Mouse (Mus musculus): ENCODE data around the gene Pou3f1.

Gene Pou3f1

DNA sequence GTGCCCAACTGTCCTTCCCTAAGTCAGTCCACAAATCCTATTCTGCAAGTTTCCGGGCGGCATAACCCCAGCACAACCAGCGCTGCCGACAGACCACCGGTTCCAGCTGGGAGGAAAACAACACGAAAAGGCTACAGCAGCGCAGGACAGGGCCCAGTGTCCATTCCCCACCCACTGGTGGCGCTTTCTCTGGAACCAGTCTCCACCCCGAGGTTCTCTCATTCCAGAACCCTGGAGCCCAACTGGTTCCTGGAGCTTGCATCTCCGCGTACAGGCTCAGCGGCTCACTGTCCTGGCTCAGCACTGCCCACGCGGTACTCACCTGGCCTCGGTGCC is at the start of gene Pou3f1:
TSS of gene Pou3f1 (plus strand) at position 290 of the 336 bp plus-strand sequence.
- in situ Hi-C loops (cut with MboI, MseI) = no loop called here

DNA sequence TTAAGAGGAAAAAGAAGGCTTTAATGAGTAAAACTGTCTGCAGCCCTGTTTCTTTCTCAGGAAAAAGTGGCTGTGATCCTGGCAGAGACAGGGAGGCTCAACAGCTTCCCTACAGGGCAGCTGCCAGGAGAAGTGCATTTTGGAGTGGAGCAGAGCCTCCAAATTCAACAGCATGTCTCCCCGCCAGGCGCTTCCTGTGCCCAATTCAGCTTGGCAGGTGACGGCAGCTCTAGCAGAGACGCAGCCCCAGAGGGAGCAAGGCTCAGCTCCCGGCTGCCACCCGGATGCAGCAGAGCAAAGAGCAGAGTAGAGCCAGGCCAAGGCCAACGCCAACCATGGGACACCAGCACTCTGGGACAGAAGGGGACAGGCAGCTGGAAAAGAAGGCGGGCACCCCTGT is 49.4 kb upstream of the Pou3f1 start:
- in situ Hi-C loops (cut with MboI, MseI) = no loop called here

DNA sequence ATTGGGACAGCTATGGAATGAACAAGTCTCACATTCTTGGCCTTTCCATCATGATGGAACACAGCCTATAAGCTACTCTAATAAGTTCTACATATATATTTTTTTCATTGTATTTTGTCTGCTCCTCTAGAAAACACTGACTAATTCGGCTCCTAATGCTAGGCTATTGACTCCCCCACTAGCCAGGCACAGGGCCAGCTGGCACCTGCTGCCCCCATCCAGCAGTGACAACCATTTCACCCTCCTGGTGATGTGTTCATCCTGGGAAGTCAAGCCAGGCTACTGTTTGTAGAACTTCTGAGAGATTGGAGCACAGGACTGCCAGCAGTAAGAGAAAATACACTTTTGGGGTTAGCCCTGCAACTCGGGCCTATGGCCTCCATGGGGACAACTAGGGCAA is 46.5 kb upstream of the Pou3f1 start:
- in situ Hi-C loops (cut with MboI, MseI) = no loop called here

DNA sequence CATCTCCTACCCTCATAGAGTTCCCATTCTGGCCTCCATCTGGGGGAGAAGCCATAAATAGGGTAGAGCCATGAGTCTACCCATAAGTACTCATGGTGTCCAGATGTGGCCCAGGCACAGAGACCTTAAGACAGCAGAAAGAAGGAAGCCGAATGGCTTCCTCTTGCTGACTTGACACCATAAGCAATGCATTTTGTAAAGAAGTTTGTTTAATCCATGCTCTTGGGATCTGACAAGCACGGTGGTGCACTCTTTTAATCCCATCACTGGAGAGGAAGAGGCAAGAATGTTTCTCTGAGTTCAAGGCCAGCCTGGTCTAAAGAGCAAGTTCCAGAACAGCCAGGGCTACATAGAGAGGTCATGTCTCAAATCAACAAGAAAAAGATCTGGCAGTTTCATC is 45.9 kb upstream of the Pou3f1 start, which contains the start of gene 3100002H09Rik:
TSS of gene 3100002H09Rik (minus strand) at position 101 of the 400 bp plus-strand sequence.
- in situ Hi-C loops (cut with MboI, MseI) = no loop called here

DNA sequence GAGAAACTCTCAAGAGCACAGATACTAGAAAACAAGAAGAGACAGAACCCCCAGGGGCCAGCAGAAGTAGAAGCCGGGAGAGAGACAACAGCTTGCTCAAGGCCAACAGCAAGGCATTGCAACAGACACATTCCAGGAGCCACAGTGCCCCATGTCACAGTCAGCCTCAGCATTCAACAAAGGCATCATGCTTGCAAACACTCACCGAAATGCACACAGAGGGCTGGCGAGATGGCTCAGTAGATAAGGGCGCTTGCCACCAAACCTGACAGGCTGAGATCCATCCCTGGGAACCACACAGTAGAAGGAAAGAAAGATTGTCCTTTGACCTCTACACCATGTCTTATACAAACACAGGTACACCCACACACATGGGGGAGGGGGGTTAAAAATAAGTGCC is 44.8 kb upstream of the Pou3f1 start:
- in situ Hi-C loops (cut with MboI, MseI) = no loop called here

DNA sequence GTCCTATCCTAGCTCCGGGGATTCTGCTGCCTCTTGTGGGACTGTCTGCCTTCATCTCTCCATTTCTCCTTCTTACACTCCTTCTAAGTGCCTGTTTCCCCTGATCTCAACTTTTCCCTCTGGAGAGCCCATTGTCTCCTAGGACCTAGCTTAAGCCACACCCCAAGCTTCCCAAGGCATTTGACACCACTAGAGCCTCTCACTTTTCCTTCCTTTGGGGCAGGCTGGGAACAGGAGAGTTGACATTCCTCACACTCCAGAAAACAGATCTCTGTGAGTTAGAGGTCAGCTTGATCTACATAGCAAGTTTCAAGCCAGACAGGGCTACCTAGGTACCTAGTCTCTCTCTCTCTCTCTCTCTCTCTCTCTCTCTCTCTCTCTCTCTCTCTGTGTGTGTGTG is 42.4 kb upstream of the Pou3f1 start:
- in situ Hi-C loops (cut with MboI, MseI) = no loop called here

DNA sequence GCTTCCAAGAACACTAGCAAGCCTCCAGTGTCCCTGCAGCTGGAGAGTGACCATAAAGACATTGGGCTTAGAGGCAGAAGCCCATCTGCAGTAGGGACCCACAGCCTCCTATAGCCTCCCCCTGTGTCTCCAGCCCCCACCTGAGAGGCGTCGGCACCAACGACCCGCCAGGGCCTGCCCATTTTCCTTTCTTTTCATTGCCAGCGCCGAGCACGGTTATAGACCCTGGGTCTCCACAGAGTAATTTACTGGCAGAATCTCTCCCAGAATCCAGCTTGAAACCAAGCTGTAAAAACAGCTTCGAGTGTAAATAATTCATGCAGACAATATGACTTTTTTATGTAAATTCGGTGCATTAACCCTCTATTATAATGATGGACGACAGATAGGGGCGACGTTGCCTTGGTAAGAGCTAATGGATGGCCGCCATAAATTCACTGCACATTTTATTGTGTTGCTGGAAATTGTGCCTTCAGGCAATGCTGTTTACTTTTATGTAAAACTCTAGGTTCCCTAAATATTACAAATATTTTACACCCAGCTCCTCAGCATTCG is 41.1 kb upstream of the Pou3f1 start:
- in situ Hi-C loops (cut with MboI, MseI) = no loop called here

DNA sequence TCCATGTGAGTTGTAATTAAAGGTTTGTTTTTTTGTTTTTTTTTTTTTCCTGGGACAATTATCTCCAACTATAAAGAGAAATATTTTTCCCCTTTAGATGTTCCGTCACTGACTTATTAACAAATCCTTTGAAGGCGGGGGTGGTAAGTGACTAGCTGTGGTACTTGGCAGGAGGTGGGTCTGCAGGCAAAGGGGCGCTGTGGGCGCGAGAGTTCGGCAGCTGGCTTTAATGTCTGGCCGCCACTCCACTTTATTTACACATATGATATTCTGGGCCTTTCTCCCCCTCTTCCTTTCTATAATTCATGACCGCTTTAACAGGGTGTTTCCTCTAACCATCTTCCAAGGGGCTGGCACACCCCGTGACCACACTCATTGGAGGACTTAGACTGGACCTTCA is 40.6 kb upstream of the Pou3f1 start:
- in situ Hi-C loops (cut with MboI, MseI) = no loop called here

DNA sequence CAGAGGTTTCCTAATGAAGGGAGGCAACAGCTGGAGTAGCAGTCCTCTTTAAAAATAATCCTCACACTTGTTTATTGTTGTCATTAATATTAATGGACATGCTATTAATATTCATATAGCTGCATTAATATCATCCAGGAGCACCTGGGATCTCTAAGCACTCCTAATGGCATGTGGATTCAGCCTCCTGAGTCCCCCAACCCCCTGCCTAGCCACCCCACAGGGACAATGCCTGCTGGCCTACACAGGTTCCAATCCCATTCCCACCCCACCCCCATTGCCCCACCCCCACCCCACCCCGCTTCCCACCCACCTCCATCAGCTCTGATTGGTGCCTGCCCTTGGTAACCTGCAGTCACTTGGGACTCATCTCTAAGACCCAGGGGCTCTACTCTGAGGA is 40.0 kb upstream of the Pou3f1 start:
- in situ Hi-C loops (cut with MboI, MseI) = no loop called here

DNA sequence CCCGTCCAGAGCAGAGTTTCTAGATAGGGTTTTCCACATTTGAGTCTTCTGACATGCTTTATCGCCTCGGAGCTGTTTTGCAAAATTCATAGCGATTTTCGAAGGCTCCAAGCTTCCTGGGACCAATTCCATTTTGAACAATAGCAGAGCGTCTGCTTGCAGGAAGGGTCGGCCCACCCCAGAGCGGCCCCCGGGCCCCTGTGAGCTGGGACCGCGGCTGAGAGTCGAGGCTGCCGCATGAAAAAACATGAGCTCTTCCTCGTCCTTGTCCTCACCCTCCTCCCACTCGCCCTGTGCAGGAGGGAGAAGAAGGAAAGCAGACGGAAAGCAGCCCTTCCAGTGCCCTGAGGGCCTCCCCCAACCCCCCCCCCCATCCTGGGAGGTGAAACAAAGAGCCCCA is 38.0 kb upstream of the Pou3f1 start:
- in situ Hi-C loops (cut with MboI, MseI) = no loop called here

DNA sequence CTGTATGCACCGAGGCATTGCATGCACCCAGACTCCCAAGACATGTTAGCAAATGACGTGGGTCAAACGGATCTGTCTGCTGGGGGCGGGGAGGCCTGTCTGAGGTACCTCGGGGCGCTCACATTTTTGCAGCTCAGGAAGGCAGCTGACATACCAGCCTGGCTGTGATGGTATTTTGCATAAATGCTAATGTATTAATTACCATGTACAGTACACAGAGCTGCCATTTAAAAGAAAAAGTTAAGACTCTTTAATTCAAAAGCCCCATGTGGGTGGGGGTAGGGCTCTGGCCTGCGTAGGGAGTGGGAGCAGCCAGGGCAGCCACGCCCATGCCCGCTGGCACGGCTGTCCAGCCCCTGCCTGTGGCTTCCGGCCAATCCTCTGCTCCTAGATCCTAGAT is 35.2 kb upstream of the Pou3f1 start:
- in situ Hi-C loops (cut with MboI, MseI) = no loop called here

DNA sequence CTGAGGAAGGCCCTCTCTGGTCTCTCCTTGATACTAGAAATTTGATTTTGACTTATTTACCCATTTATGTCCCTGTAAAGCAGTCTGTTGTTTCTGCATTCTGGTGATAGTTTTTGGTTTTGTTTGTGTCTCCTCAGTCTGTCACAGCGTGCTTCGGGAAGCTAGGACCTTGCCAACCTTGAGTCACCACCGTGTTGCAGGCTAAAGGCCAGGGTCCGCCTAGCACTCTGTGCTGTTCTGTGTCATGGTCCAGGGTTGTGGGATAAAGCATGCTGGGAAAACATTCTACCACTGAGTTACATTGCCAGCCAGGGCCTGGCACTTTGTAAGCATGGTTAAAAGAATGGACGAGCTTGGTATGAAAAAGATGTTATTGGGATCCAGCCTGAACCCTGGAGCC is 34.0 kb upstream of the Pou3f1 start:
- in situ Hi-C loops (cut with MboI, MseI) = no loop called here

DNA sequence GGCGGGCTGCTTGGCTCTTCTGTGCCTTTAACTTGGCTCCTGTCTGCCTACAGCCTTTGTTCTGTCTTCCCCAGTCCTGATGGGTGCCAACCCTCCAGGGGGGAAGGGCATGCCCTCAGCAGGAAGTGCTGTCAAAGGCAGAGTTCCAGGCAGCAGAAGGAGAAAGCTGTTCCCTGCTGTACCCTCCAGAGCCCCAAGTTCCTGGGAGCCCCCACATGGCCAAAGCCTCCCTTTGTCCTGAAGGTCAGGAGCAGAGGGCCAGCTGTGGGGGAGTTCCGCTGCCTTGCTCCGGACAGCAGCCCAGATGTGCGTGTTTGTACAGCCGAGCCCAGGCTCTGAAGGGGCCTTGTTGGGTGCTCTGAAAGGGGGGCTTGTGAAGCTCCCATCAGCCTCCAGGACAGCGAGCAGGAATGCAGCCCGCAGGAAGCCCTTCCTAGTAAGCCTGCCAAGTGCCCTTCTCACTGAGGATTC is 32.5 kb upstream of the Pou3f1 start:
- in situ Hi-C loops (cut with MboI, MseI) = no loop called here

DNA sequence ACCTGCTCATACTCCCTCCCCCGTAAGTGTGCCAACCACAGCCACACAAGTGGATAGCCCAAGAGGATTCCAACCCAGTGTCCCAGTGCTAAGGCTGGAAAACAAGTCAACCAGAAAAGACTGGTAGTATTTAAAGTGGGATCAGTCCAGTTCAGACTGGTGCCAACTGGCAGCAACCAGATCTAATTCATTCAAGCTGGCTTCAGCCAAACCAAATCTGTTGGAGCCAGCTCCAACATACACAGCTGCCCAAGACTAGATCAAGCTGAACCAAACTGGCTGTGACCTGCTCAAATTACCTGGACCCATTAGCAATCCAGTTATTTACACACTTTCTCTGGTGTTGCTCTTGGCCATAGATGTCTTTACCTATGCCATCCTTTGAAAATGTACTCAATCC is 29.8 kb upstream of the Pou3f1 start:
- in situ Hi-C loops (cut with MboI, MseI) = no loop called here

DNA sequence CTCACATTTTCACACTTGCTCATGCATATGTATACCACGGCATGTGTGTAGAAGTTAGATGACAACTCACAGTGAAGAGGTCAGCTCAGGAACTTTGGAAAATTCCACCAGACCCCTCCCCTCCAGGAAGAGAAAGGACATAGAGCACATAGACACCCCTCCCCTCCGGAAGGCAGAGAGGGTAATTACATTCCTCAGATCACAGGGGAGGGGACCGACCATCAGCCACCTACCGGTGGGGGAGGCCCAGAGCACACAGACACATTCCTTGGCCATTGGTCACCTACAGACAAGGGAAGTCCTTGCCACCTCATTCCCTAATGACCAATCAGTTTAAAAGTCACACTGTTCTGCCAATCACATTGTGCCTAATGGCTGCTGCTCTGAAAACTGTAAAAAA is 25.2 kb upstream of the Pou3f1 start:
- in situ Hi-C loops (cut with MboI, MseI) = no loop called here

DNA sequence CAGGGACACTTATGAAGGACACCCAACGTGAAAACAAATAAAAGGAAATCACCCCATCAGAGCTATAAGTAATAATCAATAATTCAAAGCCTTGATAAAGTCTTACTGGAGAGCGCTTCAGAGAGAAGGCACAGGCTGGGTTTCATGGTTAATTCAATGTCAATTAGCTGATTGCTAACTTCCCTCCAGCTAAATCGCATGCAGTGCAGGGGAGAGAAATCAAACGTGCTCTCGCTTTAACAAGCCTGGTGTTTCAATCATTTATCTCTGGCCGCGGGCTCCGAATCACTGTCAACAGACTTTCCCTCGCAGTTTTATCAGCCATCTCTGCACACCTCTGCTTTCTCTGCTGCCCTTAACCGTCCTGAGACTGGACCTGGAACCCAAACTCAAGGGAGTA is 23.8 kb upstream of the Pou3f1 start:
- in situ Hi-C loops (cut with MboI, MseI) = no loop called here

DNA sequence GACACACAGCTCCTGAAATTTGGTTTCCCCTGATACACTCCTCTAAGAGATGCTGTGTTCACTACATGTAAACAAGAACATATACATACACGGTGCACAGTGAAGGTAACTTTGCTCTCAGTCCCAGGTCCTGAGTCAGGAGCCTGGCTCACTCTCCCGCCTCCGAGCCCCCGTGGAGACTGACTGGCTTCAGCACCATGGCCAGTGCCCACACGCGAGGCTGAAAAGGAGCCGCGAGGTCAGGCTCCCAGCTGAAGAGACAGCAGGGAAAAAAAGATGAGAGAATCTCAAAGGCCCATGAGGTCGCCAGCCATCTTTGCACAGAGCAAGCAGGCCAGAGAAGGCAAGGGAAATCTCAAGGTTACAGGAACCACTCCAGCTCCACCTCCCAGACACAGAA is 23.3 kb upstream of the Pou3f1 start:
- in situ Hi-C loops (cut with MboI, MseI) = no loop called here

DNA sequence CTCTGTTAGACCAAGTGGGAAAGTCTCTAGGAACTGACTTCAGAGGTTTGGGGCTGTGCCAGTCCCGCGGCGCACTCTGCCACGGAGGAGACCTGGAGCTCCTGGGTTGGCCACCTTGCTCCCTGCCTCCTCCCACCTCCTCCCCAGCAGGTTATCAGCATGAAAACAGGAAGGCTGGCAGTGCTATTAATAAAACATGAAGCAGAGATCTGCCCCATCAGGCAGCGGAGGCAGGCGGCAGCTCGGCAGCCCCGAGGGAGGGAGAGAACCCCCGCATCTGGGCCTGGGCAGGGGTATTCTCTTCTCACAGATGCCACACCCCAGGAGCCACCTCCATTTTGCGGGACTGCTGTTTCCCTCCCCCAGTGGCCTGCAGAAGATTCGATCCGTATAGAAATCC is 16.9 kb upstream of the Pou3f1 start:
- in situ Hi-C loops (cut with MboI, MseI) = loop anchor here (10.0 kb wide), 2 partner anchors 405 to 685 kb away; no protein-coding TSS in a partner anchor

DNA sequence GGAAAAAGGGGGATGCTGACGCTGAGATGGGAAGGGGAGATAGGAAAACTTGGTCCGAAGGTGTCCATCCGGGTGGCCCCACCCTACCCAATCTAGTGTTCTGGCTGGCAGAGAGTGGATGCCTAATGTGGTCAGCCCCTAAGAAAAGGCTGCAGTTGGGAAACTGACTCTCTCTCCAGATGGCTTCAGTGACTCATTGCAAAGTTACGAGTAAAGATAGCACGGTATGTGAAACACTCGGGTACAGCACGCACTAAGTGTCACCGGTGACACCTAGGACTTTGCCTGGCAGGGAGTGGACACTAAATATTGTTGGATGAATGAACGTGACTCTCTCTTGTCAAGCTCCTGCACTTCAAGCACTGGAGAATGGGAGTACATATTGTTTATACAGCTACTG is 12.7 kb upstream of the Pou3f1 start:
- in situ Hi-C loops (cut with MboI, MseI) = loop anchor here (10.0 kb wide), 2 partner anchors 409 to 689 kb away; no protein-coding TSS in a partner anchor

DNA sequence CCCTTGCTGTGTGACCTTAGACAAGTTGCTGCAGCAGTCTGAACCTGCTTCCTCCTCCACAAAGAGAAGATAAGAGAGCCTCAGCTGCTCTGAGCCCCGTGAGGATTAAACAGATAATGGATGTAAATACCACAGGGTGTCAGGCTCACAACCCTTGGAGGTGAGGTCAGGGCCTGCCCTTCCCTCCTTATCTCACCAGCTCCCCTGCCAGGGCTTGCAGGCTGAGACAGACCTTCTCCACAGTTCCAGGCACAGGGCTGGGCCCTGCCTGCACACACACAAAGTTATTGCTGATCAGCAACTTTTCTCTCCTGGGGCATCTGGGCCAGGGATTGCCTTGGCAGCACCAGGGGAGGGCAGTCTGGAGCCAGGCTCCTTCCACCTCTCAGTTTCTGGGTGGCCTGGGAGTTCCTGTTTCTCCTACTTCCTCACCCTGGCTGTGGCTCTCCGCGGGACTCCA is 11.6 kb upstream of the Pou3f1 start:
- in situ Hi-C loops (cut with MboI, MseI) = loop anchor here (10.0 kb wide), 2 partner anchors 410 to 690 kb away; no protein-coding TSS in a partner anchor

DNA sequence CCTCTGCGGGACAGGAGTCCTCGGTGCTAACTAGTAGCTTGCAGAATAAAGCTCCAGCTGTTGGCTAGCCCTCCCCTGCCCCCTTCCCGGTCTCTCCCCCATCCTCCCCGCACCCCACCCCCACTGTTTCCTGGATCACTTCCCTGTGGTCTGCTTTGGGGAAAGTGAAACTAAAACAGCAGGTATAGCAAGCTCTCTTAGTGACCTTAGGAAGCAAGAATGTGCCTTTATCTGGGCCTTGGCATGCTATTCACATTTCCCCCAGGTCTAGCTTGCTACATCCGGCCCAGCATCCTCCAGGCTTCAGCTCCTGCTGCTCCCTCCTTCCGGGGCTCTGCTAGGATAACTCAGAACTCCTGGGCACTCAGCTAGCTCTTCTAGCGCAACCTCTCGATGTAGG is 10.0 kb upstream of the Pou3f1 start:
- in situ Hi-C loops (cut with MboI, MseI) = loop anchor here (10.0 kb wide), 2 partner anchors 412 to 692 kb away; no protein-coding TSS in a partner anchor

DNA sequence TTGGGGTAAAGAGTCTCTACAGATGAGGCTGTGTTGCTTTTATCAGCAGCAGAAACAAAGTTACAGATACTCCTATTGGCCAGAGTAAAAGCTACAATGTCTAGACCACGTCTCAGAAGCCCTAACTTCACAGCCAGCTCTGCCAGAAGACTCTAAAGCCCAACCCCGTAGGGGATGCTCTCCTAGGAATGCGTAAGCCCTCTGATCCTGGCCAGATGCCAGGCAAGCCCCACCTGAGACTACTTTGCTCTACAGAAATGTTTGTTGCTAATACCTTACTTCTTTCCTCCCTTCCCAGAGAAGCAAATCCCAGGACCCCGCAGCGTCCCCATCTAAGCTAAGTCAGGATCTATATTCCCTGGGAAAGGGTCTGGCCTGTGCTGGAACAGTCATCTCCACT is 8.7 kb upstream of the Pou3f1 start:
- in situ Hi-C loops (cut with MboI, MseI) = loop anchor here (10.0 kb wide), 2 partner anchors 413 to 693 kb away; no protein-coding TSS in a partner anchor

DNA sequence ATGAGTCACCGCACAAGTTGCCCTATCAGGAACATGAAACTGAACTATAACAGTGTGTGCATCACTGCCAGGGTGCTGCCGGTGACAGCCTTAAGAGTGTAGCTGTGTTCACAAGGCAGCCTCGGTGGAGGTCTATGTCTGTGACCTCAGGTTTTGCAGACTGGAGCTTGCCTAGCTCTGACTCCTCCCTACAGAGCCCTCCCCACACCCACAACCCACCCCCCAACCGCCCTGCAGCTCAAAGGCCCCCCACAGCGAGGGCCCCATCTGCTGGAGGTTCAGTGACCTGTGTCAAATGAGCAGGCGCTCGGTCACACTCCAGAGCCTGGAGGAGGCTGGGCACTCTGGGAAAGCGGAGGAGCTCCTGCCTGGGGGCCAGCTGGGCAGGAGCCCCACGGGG is 3.7 kb upstream of the Pou3f1 start:
- in situ Hi-C loops (cut with MboI, MseI) = no loop called here
